Mouse (Mus musculus) heart, embryonic 11.5 days (tissue): Measurements from ENCODE around the gene Plpp1. TPM values are rescaled to one million over a fixed set of nuclear protein-coding genes. Genes with fewer than 3 reads are reported as not detected.

Experiments used
- ATAC-seq: fragments of 200-750 bp; cut with Nextera tagmentation; replicated peaks from 2 replicates; pipeline ENCODE4 v1.8.0; 2017; ENCODE audit warnings: moderate library complexity; ENCODE audit not compliant: insufficient number of reproducible peaks, low FRiP score, low TSS enrichment
- H3K27ac ChIP-seq: fragments of 300-500 bp; sonication (generic); 2 replicates; pipeline ENCODE4 v1.5.1; 2014; ENCODE audit warnings: mild to moderate bottlenecking, low read depth, low read length
- H3K27me3 ChIP-seq: fragments of 300-500 bp; sonication (generic); 2 replicates; pipeline ENCODE4 v1.6.1; 2014; ENCODE audit warnings: mild to moderate bottlenecking, low read length, mixed read lengths; ENCODE audit not compliant: control insufficient read depth, insufficient read depth
- H3K36me3 ChIP-seq: fragments of 300-500 bp; sonication (generic); 2 replicates; pipeline ENCODE4 v1.6.1; 2014; ENCODE audit warnings: mild to moderate bottlenecking, low read length, moderate library complexity, mixed read lengths; ENCODE audit not compliant: control insufficient read depth, insufficient read depth
- H3K4me1 ChIP-seq: fragments of 300-500 bp; sonication (generic); 2 replicates; pipeline ENCODE4 v1.6.1; 2014; ENCODE audit warnings: low read length; ENCODE audit not compliant: control insufficient read depth, insufficient read depth
- H3K4me2 ChIP-seq: fragments of 300-500 bp; sonication (generic); 2 replicates; pipeline ENCODE4 v1.6.1; 2014; ENCODE audit warnings: mild to moderate bottlenecking, moderate library complexity
- H3K4me3 ChIP-seq: fragments of 300-500 bp; sonication (generic); 2 replicates; pipeline ENCODE4 v1.5.1; 2014; ENCODE audit warnings: low read depth, low read length
- H3K9ac ChIP-seq: fragments of 300-500 bp; sonication (generic); 2 replicates; pipeline ENCODE4 v1.6.1; 2014; ENCODE audit warnings: mild to moderate bottlenecking, low read depth, low read length, moderate library complexity
- H3K9me3 ChIP-seq: fragments of 300-500 bp; sonication (generic); replicated peaks from 2 replicates; pipeline ENCODE4 v1.6.1; 2016; ENCODE audit warnings: low read length; ENCODE audit not compliant: control insufficient read depth
- WGBS: fragments of 180-500 bp; shearing (Covaris S2); extraction: QIAGEN DNeasy Blood & Tissue Kit; methylation state at CpG from one replicate; pipeline ENCODE4 v1.1.7; 2014; ENCODE audit not compliant: insufficient replicate concordance; 5-methylcytosine and 5-hydroxymethylcytosine counted together
- polyA plus RNA-seq: library from polyadenylated mRNA; unstranded; fragments of >200 nt; fragmentation: Nextera tagmentation; extraction: Ambion mirVana; gene quantifications from 2 replicates; pipeline ENCODE4 v1.2.1, GENCODE M21; 2014

Gene Plpp1
- polyA plus RNA-seq, 1 experiment from 2014 or later = 41.7 TPM

- Histone ChIP-seq H3K4me2 (no peak overlapping the region), H3K4me1 (peaks cover 3% of the 10 kb centered on the region; the same call in 1 of the 2 replicates), H3K36me3 (peaks cover 12% of the 10 kb centered on the region; the same call in 1 of the 2 replicates), H3K4me3 (no peak overlapping the region), H3K9me3 (no peaks in the 10 kb centered on the region), H3K27me3 (no peaks in the 10 kb centered on the region), H3K9ac (no peak overlapping the region), H3K27ac (no peak overlapping the region)
- ATAC-seq = no peak
- WGBS = 89% methylated on average over 7 of the region's 7 CpGs
Measured at GRCm38 (mm10) chr13:112803106-112803505, 2.5 kb downstream of the Plpp1 start.

DNA sequence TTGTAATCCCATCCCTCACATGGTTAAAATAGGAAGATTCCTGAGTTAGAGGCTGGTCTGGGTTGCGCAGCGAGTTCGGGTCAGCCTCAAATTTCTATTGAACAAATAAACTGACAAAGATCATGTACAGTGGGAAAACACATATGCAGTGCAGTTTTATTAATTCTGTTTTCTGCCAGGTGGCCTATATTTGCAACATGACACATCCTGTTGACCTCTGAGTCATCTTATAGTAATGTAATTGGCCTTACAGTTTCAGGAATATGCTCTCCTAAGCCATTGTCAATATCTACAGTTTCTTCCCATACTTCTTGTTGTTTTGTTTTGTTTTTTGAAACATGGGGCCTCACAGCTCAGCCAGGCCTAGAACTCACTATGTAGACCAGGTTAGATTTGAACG, 3.1 kb downstream of the Plpp1 start:
- H3K27me3 ChIP-seq = no peaks in the 10 kb centered on the region
- 82% methylated on average over 4 of the region's 4 CpGs for WGBS
- H3K4me3 ChIP-seq = no peak overlapping the region
- H3K9ac ChIP-seq = no peak overlapping the region
- peaks cover 3% of the 10 kb centered on the region; the same call in 1 of the 2 replicates for H3K4me1 ChIP-seq
- no peaks in the 10 kb centered on the region for H3K9me3 ChIP-seq
- H3K27ac ChIP-seq = no peak overlapping the region
- peaks cover 12% of the 10 kb centered on the region; the same call in 1 of the 2 replicates for H3K36me3 ChIP-seq
- no peak for ATAC-seq
- H3K4me2 ChIP-seq = no peak overlapping the region

DNA sequence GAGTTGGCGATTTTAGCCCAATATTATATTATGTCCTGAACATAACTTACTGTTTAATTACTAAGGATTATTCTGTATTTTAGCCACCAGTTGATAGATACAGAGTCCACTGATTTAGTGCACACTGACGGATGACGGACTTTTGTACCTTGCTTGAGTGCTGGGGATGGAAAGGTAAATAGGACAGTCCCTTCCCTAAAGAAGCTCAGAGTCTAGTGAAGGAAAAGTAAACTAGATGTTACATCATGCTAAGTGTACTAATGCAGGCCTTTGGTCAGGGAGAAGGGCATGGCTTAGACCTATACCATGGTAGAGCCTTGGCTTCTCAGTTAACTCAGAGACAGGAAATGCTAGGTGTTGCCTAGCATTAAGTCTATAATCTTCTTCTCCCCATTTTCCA, 4.9 kb downstream of the Plpp1 start:
- Histone ChIP-seq H3K4me3 (no peak overlapping the region), H3K4me2 (no peak overlapping the region), H3K27me3 (no peaks in the 10 kb centered on the region), H3K9me3 (no peaks in the 10 kb centered on the region), H3K9ac (no peak overlapping the region), H3K4me1 (no peaks in the 10 kb centered on the region), H3K36me3 (peaks cover 12% of the 10 kb centered on the region; the same call in 1 of the 2 replicates), H3K27ac (no peak overlapping the region)
- 89% methylated on average over 3 of the region's 3 CpGs for WGBS
- no peak for ATAC-seq

DNA sequence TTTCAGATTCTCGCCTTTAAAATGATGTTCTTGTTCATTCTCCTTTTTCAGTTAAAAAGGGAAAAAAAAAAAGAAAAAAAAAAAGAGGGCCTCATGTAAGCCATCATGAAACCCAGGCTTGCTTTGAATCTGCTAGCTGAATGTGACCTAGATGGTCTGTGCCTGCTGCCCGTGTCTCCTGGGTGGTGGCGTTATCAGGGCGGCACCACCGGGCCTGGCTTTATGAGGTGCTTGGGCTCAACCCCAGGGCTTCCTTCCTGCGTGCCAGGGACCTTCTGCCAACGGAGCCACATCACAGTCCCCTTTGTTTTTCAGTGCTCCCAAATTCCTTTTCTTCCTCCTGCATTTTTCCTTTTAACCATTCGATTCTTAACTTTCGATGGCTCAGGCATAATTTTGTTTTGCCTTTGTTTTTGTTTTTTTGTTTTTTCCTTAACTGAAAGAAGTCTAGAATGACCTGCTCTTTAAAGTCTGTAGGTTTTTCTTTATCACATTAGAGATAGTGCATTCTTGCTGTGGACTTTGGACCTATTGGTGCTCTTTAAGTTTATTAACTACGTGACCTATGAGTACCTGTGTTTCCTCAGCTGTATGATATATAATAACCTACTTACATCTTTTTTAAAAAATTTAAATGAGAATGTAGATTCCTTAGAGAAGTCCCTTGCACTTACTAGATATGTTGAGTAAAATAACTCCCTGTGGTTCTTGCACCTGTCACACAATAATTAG, 7.5 kb downstream of the Plpp1 start:
- H3K36me3 ChIP-seq = peaks cover 12% of the 10 kb centered on the region; the same call in 1 of the 2 replicates
- H3K27me3 ChIP-seq = no peaks in the 10 kb centered on the region
- no peak for ATAC-seq
- H3K9ac ChIP-seq = no peak overlapping the region
- H3K4me3 ChIP-seq = no peak overlapping the region
- H3K27ac ChIP-seq = no peak overlapping the region
- no peak overlapping the region for H3K4me2 ChIP-seq
- 0 out of 2 replicates have a peak, but pooled peaks cover 3% of the 10 kb centered on the region for H3K4me1 ChIP-seq
- WGBS = 76% methylated on average over 10 of the region's 10 CpGs
- no peaks in the 10 kb centered on the region for H3K9me3 ChIP-seq

GRCm38 (mm10) chr13:112809504-112810247, 9.1 kb downstream of the Plpp1 start:
- Histone ChIP-seq H3K4me3 (no peak overlapping the region), H3K4me2 (no peak overlapping the region), H3K27me3 (no peaks in the 10 kb centered on the region), H3K4me1 (0 out of 2 replicates have a peak, but pooled peaks cover 3% of the 10 kb centered on the region), H3K9me3 (no peaks in the 10 kb centered on the region), H3K27ac (no peak overlapping the region), H3K36me3 (peaks cover 12% of the 10 kb centered on the region; the same call in 1 of the 2 replicates), H3K9ac (no peak overlapping the region)
- ATAC-seq = no peak
- 65% methylated on average over 7 of the region's 7 CpGs for WGBS

DNA sequence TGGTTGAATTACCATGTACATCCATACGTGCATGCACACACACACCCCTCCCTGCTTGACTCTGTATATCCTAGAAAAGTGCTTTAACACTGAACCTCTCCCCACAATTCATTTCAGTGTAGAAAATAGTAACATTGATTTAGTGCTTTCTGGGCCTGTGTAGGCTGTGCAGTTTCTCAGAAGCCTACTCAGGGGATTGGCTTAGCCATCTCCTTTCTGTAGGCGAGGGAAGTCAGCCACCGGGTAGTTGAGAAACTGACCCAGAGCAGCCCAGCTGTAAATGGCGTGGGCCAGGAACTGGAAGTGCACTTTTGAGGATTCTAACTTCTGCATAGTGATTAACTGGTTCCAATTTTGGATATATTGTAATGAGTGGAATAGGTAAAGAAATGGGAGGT, 9.7 kb downstream of the Plpp1 start:
- H3K4me2 ChIP-seq = no peak overlapping the region
- H3K27me3 ChIP-seq = no peaks in the 10 kb centered on the region
- H3K4me1 ChIP-seq = 0 out of 2 replicates have a peak, but pooled peaks cover 3% of the 10 kb centered on the region
- no peak overlapping the region for H3K27ac ChIP-seq
- no peak overlapping the region for H3K4me3 ChIP-seq
- H3K36me3 ChIP-seq = peaks cover 12% of the 10 kb centered on the region; the same call in 1 of the 2 replicates
- H3K9me3 ChIP-seq = no peaks in the 10 kb centered on the region
- WGBS = 78% methylated on average over 4 of the region's 4 CpGs
- no peak for ATAC-seq
- no peak overlapping the region for H3K9ac ChIP-seq

GRCm38 (mm10) chr13:112810751-112811150, 10.2 kb downstream of the Plpp1 start:
- no peaks in the 10 kb centered on the region for H3K9me3 ChIP-seq
- H3K4me1 ChIP-seq = 0 out of 2 replicates have a peak, but pooled peaks cover 3% of the 10 kb centered on the region
- no peak overlapping the region for H3K4me2 ChIP-seq
- H3K36me3 ChIP-seq = peaks cover 9% of the 10 kb centered on the region; the same call in 1 of the 2 replicates
- H3K27me3 ChIP-seq = no peaks in the 10 kb centered on the region
- no peak overlapping the region for H3K9ac ChIP-seq
- 0 out of 2 replicates have a peak, but pooled peaks have one; percentile 52 for ATAC-seq
- no peak overlapping the region for H3K4me3 ChIP-seq
- H3K27ac ChIP-seq = no peak overlapping the region
- WGBS = 43% methylated on average over 9 of the region's 9 CpGs

DNA sequence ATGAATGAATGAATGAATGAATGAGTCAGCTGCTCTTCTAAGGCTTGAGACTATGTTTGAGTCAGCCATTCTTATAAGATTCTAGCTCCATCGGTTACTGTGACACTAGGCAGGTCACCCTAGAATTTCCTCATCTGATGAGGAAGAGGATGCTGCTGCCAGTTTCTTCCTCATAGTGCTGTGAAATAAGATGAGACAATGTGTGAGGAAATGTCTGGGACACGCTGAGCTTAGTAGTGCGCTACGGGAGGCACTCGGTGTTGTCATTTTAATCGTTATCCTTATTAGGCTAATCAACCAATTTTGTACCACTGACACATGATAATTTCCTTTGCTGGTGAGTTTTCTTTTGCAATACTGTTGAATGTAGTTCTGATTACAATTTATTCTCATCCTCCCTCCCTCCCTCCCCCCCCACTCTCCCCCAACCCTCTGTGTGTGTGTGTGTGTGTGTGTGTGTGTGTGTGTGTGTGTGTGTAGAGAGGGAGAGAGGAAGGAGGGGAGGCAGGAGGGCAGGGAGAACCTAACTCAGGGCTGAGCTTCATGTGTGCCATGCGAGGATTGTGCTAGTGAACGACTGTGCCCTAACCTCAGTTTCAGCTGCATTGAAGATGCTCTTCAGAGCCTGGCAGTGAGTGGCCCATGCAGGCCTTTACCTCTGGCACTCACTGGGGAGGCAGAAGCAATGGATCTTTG, 11.3 kb downstream of the Plpp1 start:
- Histone ChIP-seq H3K4me1 (peaks cover 5% of the 10 kb centered on the region; the same call in 1 of the 2 replicates), H3K9me3 (no peaks in the 10 kb centered on the region), H3K4me2 (no peak overlapping the region), H3K27ac (no peak overlapping the region), H3K36me3 (0 out of 2 replicates have a peak, but pooled peaks cover 2% of the 10 kb centered on the region), H3K4me3 (no peak overlapping the region), H3K9ac (no peak overlapping the region), H3K27me3 (no peaks in the 10 kb centered on the region)
- ATAC-seq = no peak
- WGBS = 78% methylated on average over 8 of the region's 8 CpGs
